Mouse (Mus musculus): ENCODE measurements around the gene Gale. TPM values are rescaled to one million over a fixed set of nuclear protein-coding genes. Genes with fewer than 3 reads are reported as not detected.

Gale gene
- polyA plus RNA-seq, 1 experiment = 51.3 TPM

- H3ac ChIP-seq (ENCODE audit: control insufficient read depth, insufficient read length) = no peak overlapping the region
- no peak overlapping the region for H3K4me2 ChIP-seq (ENCODE audit: low read depth)
- H3K4me3 ChIP-seq = no peak overlapping the region
- H3K79me2 ChIP-seq (ENCODE audit: control insufficient read depth, insufficient read depth) = peaks cover 8% of the 10 kb centered on the region
- H3K36me3 ChIP-seq (ENCODE audit: control insufficient read depth, insufficient read depth) = no peaks in the 10 kb centered on the region
- TF ChIP-seq SRF (IDR thresholded peaks at IDR 0.05; ENCODE audit: control insufficient read depth, insufficient read length, low read depth) = no peak
- no peaks in the 10 kb centered on the region for H3K27me3 ChIP-seq (ENCODE audit: control insufficient read depth, insufficient read depth, insufficient read length)
Observed at GRCm38 (mm10) chr4:135942193-135942592, 21.3 kb upstream of the Gale start.

DNA sequence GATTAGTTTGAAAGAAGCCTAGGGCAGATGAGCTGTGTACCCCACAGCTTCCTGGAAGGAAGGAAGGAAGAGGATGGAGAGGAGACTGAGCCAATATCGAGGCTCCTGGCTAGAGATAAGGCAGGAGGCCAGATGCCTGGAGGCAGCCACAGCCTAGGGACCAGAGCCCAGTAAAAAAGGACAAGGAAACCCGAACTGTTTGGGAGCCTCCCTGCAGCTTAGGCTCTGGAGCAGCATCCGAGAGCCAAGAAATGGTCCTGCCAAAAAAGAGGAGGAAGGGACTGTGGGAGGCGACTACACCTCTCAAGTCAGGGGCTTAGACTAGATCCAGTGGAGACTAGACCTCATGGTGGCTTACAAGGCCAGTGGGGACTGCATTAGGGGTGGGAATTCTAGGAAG, 20.1 kb upstream of the Gale start:
- peaks cover 18% of the 10 kb centered on the region for H3K79me2 ChIP-seq (ENCODE audit: control insufficient read depth, insufficient read depth)
- no peak overlapping the region for H3ac ChIP-seq (ENCODE audit: control insufficient read depth, insufficient read length)
- no peaks in the 10 kb centered on the region for H3K36me3 ChIP-seq (ENCODE audit: control insufficient read depth, insufficient read depth)
- no peak overlapping the region for H3K4me2 ChIP-seq (ENCODE audit: low read depth)
- no peaks in the 10 kb centered on the region for H3K27me3 ChIP-seq (ENCODE audit: control insufficient read depth, insufficient read depth, insufficient read length)
- H3K4me3 ChIP-seq = no peak overlapping the region
- TF ChIP-seq POLR2AphosphoS2 (IDR thresholded peaks at IDR 0.05; ENCODE audit: insufficient read length, low read depth) = no peak
- no peak for TF ChIP-seq USF1 (IDR thresholded peaks at IDR 0.05; ENCODE audit: low read depth)
- no peak for TF ChIP-seq SRF (IDR thresholded peaks at IDR 0.05; ENCODE audit: control insufficient read depth, insufficient read length, low read depth)
- no peak for TF ChIP-seq POLR2A (IDR thresholded peaks at IDR 0.05; ENCODE audit: insufficient read length, low read depth)
- TF ChIP-seq MYOG (IDR thresholded peaks at IDR 0.05; ENCODE audit: control insufficient read depth in 1 of 3, insufficient read depth in 1 of 3, insufficient read length in 2 of 3, low read depth in 2 of 3) = no peak
- no peak for TF ChIP-seq E2F4 (IDR thresholded peaks at IDR 0.05; ENCODE audit: insufficient read depth)
- TF ChIP-seq MAX (IDR thresholded peaks at IDR 0.05; ENCODE audit: low read depth) = no peak
- no peak for TF ChIP-seq CEBPB (IDR thresholded peaks at IDR 0.05; ENCODE audit: insufficient read depth, poor library complexity, severe bottlenecking)
- TF ChIP-seq MYOD1 (IDR thresholded peaks at IDR 0.05; ENCODE audit: control insufficient read depth in 1 of 3, insufficient read length in 2 of 3, low read depth in 2 of 3) = no peak
- no peak for TF ChIP-seq TCF12 (IDR thresholded peaks at IDR 0.05; ENCODE audit: insufficient read depth, poor library complexity, severe bottlenecking)
- no peak for TF ChIP-seq TCF3 (IDR thresholded peaks at IDR 0.05; ENCODE audit: insufficient read length, low read depth)
- no peak for TF ChIP-seq REST (IDR thresholded peaks at IDR 0.05; ENCODE audit: insufficient read depth, insufficient read length)

- H3K27me3 ChIP-seq (ENCODE audit: control insufficient read depth, insufficient read depth, insufficient read length) = no peaks in the 10 kb centered on the region
- H3K79me2 ChIP-seq (ENCODE audit: control insufficient read depth, insufficient read depth) = peaks cover 18% of the 10 kb centered on the region
- peak overlapping the region; percentile 82 for H3K4me2 ChIP-seq (ENCODE audit: low read depth)
- H3K36me3 ChIP-seq (ENCODE audit: control insufficient read depth, insufficient read depth) = no peaks in the 10 kb centered on the region
- no peak overlapping the region for H3ac ChIP-seq (ENCODE audit: control insufficient read depth, insufficient read length)
- peak overlapping the region; percentile 91 for H3K4me3 ChIP-seq
- TF ChIP-seq TCF12 (IDR thresholded peaks at IDR 0.05; ENCODE audit: insufficient read depth, poor library complexity, severe bottlenecking) (no peak), REST (IDR thresholded peaks at IDR 0.05; ENCODE audit: insufficient read depth, insufficient read length) (no peak), SRF (IDR thresholded peaks at IDR 0.05; ENCODE audit: control insufficient read depth, insufficient read length, low read depth) (no peak), POLR2AphosphoS2 (IDR thresholded peaks at IDR 0.05; ENCODE audit: insufficient read length, low read depth) (no peak), E2F4 (IDR thresholded peaks at IDR 0.05; ENCODE audit: insufficient read depth) (no peak), USF1 (IDR thresholded peaks at IDR 0.05; ENCODE audit: low read depth) (no peak), MYOD1 (IDR thresholded peaks at IDR 0.05; ENCODE audit: control insufficient read depth in 1 of 3, insufficient read length in 2 of 3, low read depth in 2 of 3) (no peak), CEBPB (IDR thresholded peaks at IDR 0.05; ENCODE audit: insufficient read depth, poor library complexity, severe bottlenecking) (no peak), MAX (IDR thresholded peaks at IDR 0.05; ENCODE audit: low read depth) (no peak), MYOG (IDR thresholded peaks at IDR 0.05; ENCODE audit: control insufficient read depth in 1 of 3, insufficient read depth in 1 of 3, insufficient read length in 2 of 3, low read depth in 2 of 3) (no peak), POLR2A (IDR thresholded peaks at IDR 0.05; ENCODE audit: insufficient read length, low read depth) (no peak), TCF3 (IDR thresholded peaks at IDR 0.05; ENCODE audit: insufficient read length, low read depth) (no peak)
Observed at GRCm38 (mm10) chr4:135945706-135946105, 17.8 kb upstream of the Gale start.

DNA sequence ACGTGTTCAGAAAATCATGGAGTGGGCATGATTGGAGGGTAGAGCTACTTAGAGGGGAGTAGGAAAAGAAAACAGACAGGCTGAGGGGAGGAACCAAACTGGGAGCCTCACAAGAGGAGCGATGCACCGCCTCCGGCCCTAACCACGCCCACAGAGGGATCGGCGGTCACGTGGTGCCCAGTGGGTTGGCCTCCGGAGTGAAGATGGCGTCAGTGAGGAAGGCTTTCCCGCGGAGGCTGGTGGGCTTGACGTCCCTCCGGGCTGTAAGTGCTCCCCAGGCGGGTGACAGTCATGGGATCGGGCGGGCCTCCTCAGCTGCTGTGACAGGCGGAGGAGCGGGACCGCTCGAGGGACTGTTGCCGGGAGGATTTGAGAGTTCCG, 17.3 kb upstream of the Gale start, which contains the start of gene Hmgcl:
Gene Hmgcl, plus strand, starts transcription at position 171 of the 381 bp plus-strand sequence.
- Histone ChIP-seq H3K79me2 (ENCODE audit: control insufficient read depth, insufficient read depth) (peaks cover 18% of the 10 kb centered on the region), H3K4me2 (ENCODE audit: low read depth) (peak within 1 kb of the TSS; percentile 82), H3K27me3 (ENCODE audit: control insufficient read depth, insufficient read depth, insufficient read length) (no peaks in the 10 kb centered on the region), H3K4me3 (peak within 1 kb of the TSS; percentile 91), H3ac (ENCODE audit: control insufficient read depth, insufficient read length) (peak within 1 kb of the TSS; percentile 6), H3K36me3 (ENCODE audit: control insufficient read depth, insufficient read depth) (no peaks in the 10 kb centered on the region)
- TF ChIP-seq TCF12 (IDR thresholded peaks at IDR 0.05; ENCODE audit: insufficient read depth, poor library complexity, severe bottlenecking) = no peak
- TF ChIP-seq REST (IDR thresholded peaks at IDR 0.05; ENCODE audit: insufficient read depth, insufficient read length) = no peak
- TF ChIP-seq MAX (IDR thresholded peaks at IDR 0.05; ENCODE audit: low read depth) = no peak
- TF ChIP-seq MYOD1 (IDR thresholded peaks at IDR 0.05; ENCODE audit: control insufficient read depth in 1 of 3, insufficient read length in 2 of 3, low read depth in 2 of 3) = no peak
- peak; percentile 94 for TF ChIP-seq USF1 (IDR thresholded peaks at IDR 0.05; ENCODE audit: low read depth)
- TF ChIP-seq MYOG (IDR thresholded peaks at IDR 0.05; ENCODE audit: control insufficient read depth in 1 of 3, insufficient read depth in 1 of 3, insufficient read length in 2 of 3, low read depth in 2 of 3) = no peak
- no peak for TF ChIP-seq SRF (IDR thresholded peaks at IDR 0.05; ENCODE audit: control insufficient read depth, insufficient read length, low read depth)
- no peak for TF ChIP-seq E2F4 (IDR thresholded peaks at IDR 0.05; ENCODE audit: insufficient read depth)
- no peak for TF ChIP-seq CEBPB (IDR thresholded peaks at IDR 0.05; ENCODE audit: insufficient read depth, poor library complexity, severe bottlenecking)
- peak; percentile 93 for TF ChIP-seq POLR2A (IDR thresholded peaks at IDR 0.05; ENCODE audit: insufficient read length, low read depth)
- TF ChIP-seq POLR2AphosphoS2 (IDR thresholded peaks at IDR 0.05; ENCODE audit: insufficient read length, low read depth) = peak; percentile 92
- no peak for TF ChIP-seq TCF3 (IDR thresholded peaks at IDR 0.05; ENCODE audit: insufficient read length, low read depth)

All from myocyte (in vitro differentiated cells).